Comparison of ENCODE assay signal across 32 mouse cellular contexts in genomic region chr5:69863027-69863426, GRCm38 (mm10).
DNase-seq lines count a peak whose midpoint lies in the region; ATAC-seq and TF ChIP-seq lines count a peak whose summit lies in the region.
"Had no signal": no experiment of that assay in that cellular context is flagged by ENCODE, and none has a peak within 500 bp of the region (broad histone marks: within the 10 kb centered on the region; RNA-seq: fewer than 3 reads in every experiment).

No protein-coding gene starts in this region.

- 72% methylated on average over 3 of the region's 3 CpGs for WGBS in forebrain, embryonic 14.5 days
- WGBS in forebrain, embryonic 13.5 days = 75% methylated on average over 3 of the region's 3 CpGs
- 56% methylated on average over 3 of the region's 3 CpGs for WGBS in hindbrain, postnatal 0 days
- WGBS in hindbrain, embryonic 16.5 days = 67% methylated on average over 3 of the region's 3 CpGs
- WGBS in midbrain, embryonic 16.5 days = 56% methylated on average over 3 of the region's 3 CpGs
- 72% methylated on average over 3 of the region's 3 CpGs for WGBS in midbrain, embryonic 11.5 days
- 78% methylated on average over 3 of the region's 3 CpGs for WGBS in heart, embryonic 10.5 days

- no peaks in the 10 kb centered on the region for H3K36me3 ChIP-seq in forebrain, embryonic 14.5 days (ENCODE audit: control insufficient read depth, insufficient read depth, low read length)
- no peaks in the 10 kb centered on the region for H3K36me3 ChIP-seq in forebrain, embryonic 13.5 days (ENCODE audit: poor library complexity, severe bottlenecking)
- H3K36me3 ChIP-seq in hindbrain, postnatal 0 days (ENCODE audit: insufficient read depth, low read length) = no peaks in the 10 kb centered on the region
- no peaks in the 10 kb centered on the region for H3K36me3 ChIP-seq in hindbrain, embryonic 16.5 days (ENCODE audit: control insufficient read depth, insufficient read depth, low read length)
- H3K36me3 ChIP-seq in midbrain, embryonic 16.5 days (ENCODE audit: control insufficient read depth, insufficient read depth, low read length) = no peaks in the 10 kb centered on the region
- H3K36me3 ChIP-seq in midbrain, embryonic 11.5 days (ENCODE audit: control insufficient read depth, insufficient read depth, low read length) = no peaks in the 10 kb centered on the region
- no peaks in the 10 kb centered on the region for H3K36me3 ChIP-seq in heart, embryonic 10.5 days
- H3K36me3 ChIP-seq: embryonic facial prominence, embryonic 10.5 days; embryonic facial prominence, embryonic 13.5 days; G1E; heart, embryonic 12.5 days; heart, embryonic 15.5 days; hindbrain, embryonic 10.5 days; hindbrain, embryonic 15.5 days had no signal

- H3K9me3 ChIP-seq in forebrain, embryonic 14.5 days (replicated peaks; ENCODE audit: control insufficient read depth, low read length) = no peaks in the 10 kb centered on the region
- H3K9me3 ChIP-seq in forebrain, embryonic 13.5 days (replicated peaks) = no peaks in the 10 kb centered on the region
- H3K9me3 ChIP-seq in hindbrain, postnatal 0 days (ENCODE audit: low read length) = no peaks in the 10 kb centered on the region
- H3K9me3 ChIP-seq in hindbrain, embryonic 16.5 days (ENCODE audit: control insufficient read depth, low read length) = no peaks in the 10 kb centered on the region
- no peaks in the 10 kb centered on the region for H3K9me3 ChIP-seq in midbrain, embryonic 16.5 days (replicated peaks; ENCODE audit: control insufficient read depth, low read length, poor library complexity, severe bottlenecking)
- no peaks in the 10 kb centered on the region for H3K9me3 ChIP-seq in midbrain, embryonic 11.5 days (ENCODE audit: control insufficient read depth, low read length)
- H3K9me3 ChIP-seq in heart, embryonic 10.5 days = no peaks in the 10 kb centered on the region
- H3K9me3 ChIP-seq: embryonic facial prominence, embryonic 10.5 days; embryonic facial prominence, embryonic 13.5 days; heart, embryonic 12.5 days; heart, embryonic 15.5 days; hindbrain, embryonic 10.5 days had no signal

- no peak for ATAC-seq in forebrain, embryonic 14.5 days
- no peak for ATAC-seq in forebrain, embryonic 13.5 days
- peak; percentile 51 for ATAC-seq in hindbrain, postnatal 0 days
- ATAC-seq in hindbrain, embryonic 16.5 days = no peak
- ATAC-seq in midbrain, embryonic 16.5 days = peak; percentile 78
- no peak for ATAC-seq in midbrain, embryonic 11.5 days (ENCODE audit: low FRiP score)
- ATAC-seq: inflammation-experienced regulatory T-cells, adult 6 months; intestine, embryonic 16.5 days; Patski had no signal

- no peaks in the 10 kb centered on the region for H3K4me1 ChIP-seq in forebrain, embryonic 14.5 days (ENCODE audit: control insufficient read depth, insufficient read depth, low read length)
- no peaks in the 10 kb centered on the region for H3K4me1 ChIP-seq in forebrain, embryonic 13.5 days
- H3K4me1 ChIP-seq in hindbrain, postnatal 0 days (ENCODE audit: insufficient read depth, low read length) = no peaks in the 10 kb centered on the region
- no peaks in the 10 kb centered on the region for H3K4me1 ChIP-seq in hindbrain, embryonic 16.5 days (ENCODE audit: control insufficient read depth, insufficient read depth, low read depth, low read length)
- no peaks in the 10 kb centered on the region; the same call in 1 of the 2 replicates for H3K4me1 ChIP-seq in midbrain, embryonic 16.5 days (ENCODE audit: control insufficient read depth, insufficient read depth, low read length)
- H3K4me1 ChIP-seq in midbrain, embryonic 11.5 days (ENCODE audit: control insufficient read depth, insufficient read depth, low read length) = no peaks in the 10 kb centered on the region
- H3K4me1 ChIP-seq in heart, embryonic 10.5 days = no peaks in the 10 kb centered on the region
- H3K4me1 ChIP-seq: embryonic facial prominence, embryonic 10.5 days; embryonic facial prominence, embryonic 13.5 days; heart, embryonic 12.5 days; heart, embryonic 15.5 days; hindbrain, embryonic 10.5 days; hindbrain, embryonic 15.5 days had no signal

- DNase-seq in forebrain, embryonic 14.5 days (ENCODE audit: low spot score) = peak; percentile 6
- peak; percentile 6 for DNase-seq in hindbrain, postnatal 0 days (ENCODE audit: low spot score)
- DNase-seq in midbrain, embryonic 11.5 days (ENCODE audit: low spot score, missing footprints) = no peak
- peak; percentile 4 for DNase-seq in telencephalon, adult 2 months (ENCODE audit: low read depth, low spot score)
- DNase-seq in heart, embryonic 10.5 days (ENCODE audit: low spot score) = no peak
- DNase-seq: adrenal gland, postnatal 10 days; adrenal gland, postnatal 36 days; B cell, adult 2 months; cerebellum, adult 11-12 months; cerebellum, adult 8-10 months; cerebellum, postnatal 10 days; cerebellum, postnatal 36 days; embryo, embryonic 11 days; gastrocnemius, postnatal 36 days; heart, postnatal 10 days; heart, postnatal 36 days; kidney, adult 18-20 months had no signal

- no peak overlapping the region for H3K27ac ChIP-seq in forebrain, embryonic 14.5 days (ENCODE audit: low read depth, low read length)
- H3K27ac ChIP-seq in forebrain, embryonic 13.5 days = no peak overlapping the region
- H3K27ac ChIP-seq in hindbrain, postnatal 0 days = no peak overlapping the region
- H3K27ac ChIP-seq in hindbrain, embryonic 16.5 days (ENCODE audit: low read depth, low read length) = no peak overlapping the region
- H3K27ac ChIP-seq in midbrain, embryonic 16.5 days (ENCODE audit: low read length) = no peak overlapping the region
- H3K27ac ChIP-seq in midbrain, embryonic 11.5 days (ENCODE audit: low read depth, low read length) = no peak overlapping the region
- H3K27ac ChIP-seq in heart, embryonic 10.5 days = no peak overlapping the region
- H3K27ac ChIP-seq: embryonic facial prominence, embryonic 10.5 days; embryonic facial prominence, embryonic 13.5 days; heart, embryonic 15.5 days; hindbrain, embryonic 10.5 days; hindbrain, embryonic 15.5 days had no signal

- no peaks in the 10 kb centered on the region for H3K27me3 ChIP-seq in forebrain, embryonic 14.5 days (replicated peaks; ENCODE audit: control insufficient read depth, insufficient read depth, low read length)
- H3K27me3 ChIP-seq in forebrain, embryonic 13.5 days = no peaks in the 10 kb centered on the region
- H3K27me3 ChIP-seq in hindbrain, postnatal 0 days (ENCODE audit: insufficient read depth, low read length) = no peaks in the 10 kb centered on the region
- no peaks in the 10 kb centered on the region for H3K27me3 ChIP-seq in hindbrain, embryonic 16.5 days (replicated peaks; ENCODE audit: control insufficient read depth, insufficient read depth, low read length)
- H3K27me3 ChIP-seq in midbrain, embryonic 16.5 days (ENCODE audit: control insufficient read depth, insufficient read depth, low read depth, low read length) = no peaks in the 10 kb centered on the region
- no peaks in the 10 kb centered on the region for H3K27me3 ChIP-seq in midbrain, embryonic 11.5 days (ENCODE audit: control insufficient read depth, insufficient read depth, low read length)
- H3K27me3 ChIP-seq in heart, embryonic 10.5 days (ENCODE audit: insufficient read depth, poor library complexity, severe bottlenecking) = no peaks in the 10 kb centered on the region
- H3K27me3 ChIP-seq: CH12.LX; embryonic facial prominence, embryonic 13.5 days; heart, embryonic 12.5 days; heart, embryonic 15.5 days; hindbrain, embryonic 15.5 days; Patski had no signal

- no peak overlapping the region for H3K4me2 ChIP-seq in forebrain, embryonic 14.5 days (ENCODE audit: low read length)
- no peak overlapping the region for H3K4me2 ChIP-seq in forebrain, embryonic 13.5 days
- H3K4me2 ChIP-seq in hindbrain, postnatal 0 days (ENCODE audit: low read depth, low read length) = no peak overlapping the region
- H3K4me2 ChIP-seq in hindbrain, embryonic 16.5 days (ENCODE audit: low read length) = no peak overlapping the region
- H3K4me2 ChIP-seq in midbrain, embryonic 16.5 days (ENCODE audit: low read length) = no peak overlapping the region
- no peak overlapping the region for H3K4me2 ChIP-seq in midbrain, embryonic 11.5 days
- H3K4me2 ChIP-seq: embryonic facial prominence, embryonic 13.5 days; heart, embryonic 12.5 days; heart, embryonic 15.5 days; hindbrain, embryonic 15.5 days had no signal

- TF ChIP-seq CTCF in hindbrain, postnatal 0 days (IDR thresholded peaks at IDR 0.05; ENCODE audit: low read depth) = no peak

- no peak overlapping the region for H3K9ac ChIP-seq in forebrain, embryonic 14.5 days (ENCODE audit: low read length)
- H3K9ac ChIP-seq in forebrain, embryonic 13.5 days = no peak overlapping the region
- no peak overlapping the region for H3K9ac ChIP-seq in hindbrain, postnatal 0 days (replicated peaks; ENCODE audit: low read length)
- H3K9ac ChIP-seq in hindbrain, embryonic 16.5 days (ENCODE audit: low read depth, low read length) = no peak overlapping the region
- no peak overlapping the region for H3K9ac ChIP-seq in midbrain, embryonic 16.5 days (ENCODE audit: low read depth, low read length)
- H3K9ac ChIP-seq in midbrain, embryonic 11.5 days (ENCODE audit: low read length) = no peak overlapping the region
- H3K9ac ChIP-seq: embryonic facial prominence, embryonic 13.5 days; heart, embryonic 12.5 days; heart, embryonic 15.5 days; hindbrain, embryonic 15.5 days had no signal

- H3K4me3 ChIP-seq in forebrain, embryonic 14.5 days (ENCODE audit: low read depth, low read length) = no peak overlapping the region
- H3K4me3 ChIP-seq in forebrain, embryonic 13.5 days = no peak overlapping the region
- H3K4me3 ChIP-seq in hindbrain, postnatal 0 days (ENCODE audit: low read length) = no peak overlapping the region
- no peak overlapping the region for H3K4me3 ChIP-seq in hindbrain, embryonic 16.5 days (ENCODE audit: low read length)
- H3K4me3 ChIP-seq in midbrain, embryonic 16.5 days (ENCODE audit: low read depth, low read length) = no peak overlapping the region
- H3K4me3 ChIP-seq in midbrain, embryonic 11.5 days (ENCODE audit: low read depth, low read length) = no peak overlapping the region
- no peak overlapping the region for H3K4me3 ChIP-seq in heart, embryonic 10.5 days
- H3K4me3 ChIP-seq: embryonic facial prominence, embryonic 10.5 days; embryonic facial prominence, embryonic 13.5 days; erythroblast, embryonic 14.5 days; heart, embryonic 12.5 days; heart, embryonic 15.5 days; hindbrain, embryonic 10.5 days; hindbrain, embryonic 15.5 days had no signal

Comparison
In these comparisons a context has a peak if more than half of its experiments do, and no peak if none do; other contexts are left out.
1. ATAC-seq: peak in hindbrain, postnatal 0 days (single experiment) and midbrain, embryonic 16.5 days (single experiment); none in forebrain, embryonic 14.5 days (single experiment), forebrain, embryonic 13.5 days (single experiment), hindbrain, embryonic 16.5 days (single experiment) and midbrain, embryonic 11.5 days (single experiment).
2. DNase-seq: peak in forebrain, embryonic 14.5 days (single experiment), hindbrain, postnatal 0 days (single experiment) and telencephalon, adult 2 months (single experiment); none in midbrain, embryonic 11.5 days (single experiment) and heart, embryonic 10.5 days (single experiment).